Mouse (Mus musculus) lung, adult 2 months (tissue): ENCODE results near the gene Slc25a38.

Experiments
- CTCF ChIP-seq: fragments of 200-500 bp; IDR thresholded peaks from 2 replicates; pipeline ENCODE4 v1.5.1; 2011; ENCODE audit warnings: mild to moderate bottlenecking, low read length, control low read depth; ENCODE audit not compliant: insufficient read depth
- POLR2A ChIP-seq: fragments of 200-500 bp; IDR thresholded peaks from 2 replicates; pipeline ENCODE4 v1.6.1; 2011; ENCODE audit warnings: low read depth, mild to moderate bottlenecking, control low read depth, low read length, borderline replicate concordance; ENCODE audit errors: extremely low read depth

DNA sequence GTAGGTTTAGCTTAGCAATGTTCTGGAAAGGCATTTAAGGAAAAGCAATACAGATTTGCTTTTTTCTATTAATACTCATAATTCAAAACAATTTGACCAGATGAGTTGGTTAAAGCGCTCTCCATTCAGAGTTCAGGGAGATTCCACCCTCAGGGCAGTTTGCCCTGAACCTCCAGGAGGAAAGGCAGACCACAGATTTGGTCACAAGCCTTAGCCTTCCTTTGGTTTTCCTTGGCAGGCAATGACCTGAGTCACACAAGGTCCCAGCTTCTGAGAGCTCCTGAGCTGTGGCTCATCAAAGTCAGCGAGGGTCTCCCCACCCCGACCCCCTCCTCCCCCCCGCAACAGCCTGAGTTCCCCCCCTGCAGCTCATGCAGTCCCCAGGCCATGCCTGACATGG, 45.9 kb upstream of the Slc25a38 start:
- TF ChIP-seq CTCF (no peak), POLR2A (no peak)
